Mouse (Mus musculus) CH12.LX (cell line): Measurements from ENCODE around the gene Ice2.

ENCODE experiments used
- CTCF ChIP-seq, 2 experiments: IDR thresholded peaks in 1 of 2; conservative IDR thresholded peaks in 1 of 2; 2 replicates each; pipeline ENCODE4 v1.5.1; 2011 to 2012; ENCODE audit warnings: low read depth in 2 of 2, low read length in 2 of 2, improper control_type of control experiment in 1 of 2, inconsistent platforms in 1 of 2, mild to moderate bottlenecking in 1 of 2, moderate library complexity in 1 of 2
- HCFC1 ChIP-seq: IDR thresholded peaks from 2 replicates; pipeline ENCODE4 v1.6.1; 2012; ENCODE audit warnings: low read depth, mild to moderate bottlenecking, inconsistent platforms, low read length, improper control_type of control experiment
- NRF1 ChIP-seq: IDR thresholded peaks from 2 replicates; pipeline ENCODE4 v1.6.1; 2014; ENCODE audit warnings: low read depth, mild to moderate bottlenecking, inconsistent platforms, low read length, improper control_type of control experiment, moderate library complexity
- RCOR1 ChIP-seq: conservative IDR thresholded peaks from 2 replicates; pipeline ENCODE4 v1.6.1; 2012; ENCODE audit warnings: low read depth, mild to moderate bottlenecking, inconsistent platforms, low read length, improper control_type of control experiment
- SIN3A ChIP-seq: IDR thresholded peaks from 2 replicates; pipeline ENCODE4 v1.6.1; 2012; ENCODE audit warnings: low read length, improper control_type of control experiment, inconsistent platforms
- ZMIZ1 ChIP-seq: IDR thresholded peaks from 2 replicates; pipeline ENCODE4 v1.6.1; 2012; ENCODE audit warnings: low read depth, mild to moderate bottlenecking, inconsistent platforms, low read length, improper control_type of control experiment

- TF ChIP-seq CTCF (conservative IDR thresholded peaks at IDR 0.05 in 1 of 2, IDR thresholded peaks at IDR 0.05 in 1 of 2; ENCODE audit: low read depth in 2 of 2, low read length in 2 of 2) (no peak), ZMIZ1 (no peak), NRF1 (no peak), RCOR1 (no peak), HCFC1 (no peak), SIN3A (no peak)
These were observed 13.2 kb upstream of the Ice2 start for GRCm38 (mm10) chr9:69384475-69384874.
